In genomic region chr4:101292028-101292735, GRCm38 (mm10) we compare ENCODE assay signal across 8 mouse cellular contexts. TPM values are rescaled to one million over a fixed set of nuclear protein-coding genes. Genes with fewer than 3 reads are reported as not detected.
DNase-seq lines count a peak whose midpoint lies in the region; ATAC-seq lines count a peak whose summit lies in the region.

No protein-coding gene starts in this region.

- H3K4me1 ChIP-seq in embryonic facial prominence, embryonic 15.5 days, result peaks cover 11% of the 10 kb centered on the region
- H3K4me1 ChIP-seq in kidney, embryonic 14.5 days (ENCODE audit: control insufficient read depth, insufficient read depth, low read length), result peaks cover 5% of the 10 kb centered on the region; the same call in 1 of the 2 replicates

- peak overlapping the region; percentile 44 for H3K9ac ChIP-seq in embryonic facial prominence, embryonic 15.5 days
- H3K9ac ChIP-seq in kidney, embryonic 14.5 days (ENCODE audit: low read depth, low read length), result peak overlapping the region; percentile 63

- H3K4me2 ChIP-seq in embryonic facial prominence, embryonic 15.5 days (replicated peaks), result peak overlapping the region; percentile 86
- H3K4me2 ChIP-seq in kidney, embryonic 14.5 days (replicated peaks; ENCODE audit: low read depth, low read length), result peak overlapping the region; percentile 96

- H3K27me3 ChIP-seq in embryonic facial prominence, embryonic 15.5 days, result no peaks in the 10 kb centered on the region
- no peaks in the 10 kb centered on the region for H3K27me3 ChIP-seq in kidney, embryonic 14.5 days (ENCODE audit: control insufficient read depth, insufficient read depth, low read length)

- H3K9me3 ChIP-seq in embryonic facial prominence, embryonic 15.5 days (replicated peaks), result no peaks in the 10 kb centered on the region
- no peaks in the 10 kb centered on the region for H3K9me3 ChIP-seq in kidney, embryonic 14.5 days (ENCODE audit: control insufficient read depth, low read length)

- peak overlapping the region; percentile 47 for H3K4me3 ChIP-seq in embryonic facial prominence, embryonic 15.5 days (replicated peaks)
- peak overlapping the region; percentile 45 for H3K4me3 ChIP-seq in kidney, embryonic 14.5 days (ENCODE audit: low read length)

- DNase-seq in 416B (ENCODE audit: low read depth), result peak; percentile 87
- DNase-seq in adrenal gland, postnatal 4 days (ENCODE audit: low spot score in 2 of 2), result peak; percentile 51 to 68
- DNase-seq in heart, adult 9 months (ENCODE audit: low spot score in 2 of 2), result peak; percentile 92 to 94
- peak; percentile 76 for DNase-seq in liver
- DNase-seq in monocyte, adult 2 months (ENCODE audit: low read depth in 1 of 2, low spot score in 2 of 2), result peak; percentile 52 to 76
- peak; percentile 79 to 90 for DNase-seq in spleen, postnatal 4 days (ENCODE audit: low spot score in 2 of 2)

- ATAC-seq in embryonic facial prominence, embryonic 15.5 days (ENCODE audit: insufficient number of reproducible peaks, low FRiP score, low TSS enrichment, low read depth), result peak; percentile 83
- ATAC-seq in kidney, embryonic 14.5 days (ENCODE audit: low FRiP score, low TSS enrichment), result peak; percentile 93

- no peaks in the 10 kb centered on the region for H3K36me3 ChIP-seq in embryonic facial prominence, embryonic 15.5 days
- H3K36me3 ChIP-seq in kidney, embryonic 14.5 days (ENCODE audit: control insufficient read depth, insufficient read depth, low read length), result no peaks in the 10 kb centered on the region

- peak overlapping the region; percentile 83 for H3K27ac ChIP-seq in embryonic facial prominence, embryonic 15.5 days (replicated peaks)
- H3K27ac ChIP-seq in kidney, embryonic 14.5 days (ENCODE audit: low read depth, low read length), result peak overlapping the region; percentile 84

- 3% methylated on average over 41 of the region's 41 CpGs for WGBS in embryonic facial prominence, embryonic 15.5 days
- WGBS in kidney, embryonic 14.5 days, result 1% methylated on average over 41 of the region's 41 CpGs

RNA-seq across cellular contexts. Expression of gene Jak1, which starts 27.1 kb away (rescaled TPM):
- 100 to 1,000 TPM; 120 to 122 TPM for total RNA-seq in adrenal gland, postnatal 4 days (2021)
- polyA plus RNA-seq in embryonic facial prominence, embryonic 15.5 days (2015; fragmentation: Nextera tagmentation; extraction: Ambion mirVana), result 80.2 and 81.4 TPM in 2 replicates
- 56.0 and 110 TPM in 2 replicates for polyA plus RNA-seq in kidney, embryonic 14.5 days (2014; fragmentation: Nextera tagmentation; extraction: Ambion mirVana)

Comparison
In these comparisons a context has a peak if more than half of its experiments do, and no peak if none do; other contexts are left out.
1. Peak in every context shown above with its lines: DNase-seq, ATAC-seq, H3K4me3 ChIP-seq and H3K27ac ChIP-seq.